Mouse (Mus musculus) MEL (cell line): Measurements from ENCODE around the gene Acmsd. TPM values are rescaled to one million over a fixed set of nuclear protein-coding genes. Genes with fewer than 3 reads are reported as not detected.

Source experiments
- DNase-seq: peaks from one replicate; pipeline ENCODE4 v3.0.0; 2011; ENCODE audit warnings: low read depth, low spot score
- H3K27ac ChIP-seq: 2 replicates; pipeline ENCODE4 v1.5.1; 2012; ENCODE audit warnings: low read depth, mild to moderate bottlenecking, control low read depth, low read length, moderate library complexity; ENCODE audit not compliant: control insufficient read depth
- H3K27me3 ChIP-seq, 2 experiments: fragments of 150-350 bp in 1 of 2; sonication (generic) in 1 of 2; 2 replicates each; pipeline ENCODE4 v1.6.1; 2012; ENCODE audit warnings: low read length in 2 of 2, mild to moderate bottlenecking in 2 of 2, improper control_type of control experiment in 1 of 2, moderate library complexity in 1 of 2; ENCODE audit not compliant: insufficient read depth in 2 of 2, control insufficient read depth in 1 of 2
- H3K36me3 ChIP-seq, 2 experiments: 2 replicates each; pipeline ENCODE4 v1.6.1; 2012 to 2014; ENCODE audit warnings: low read length in 2 of 2, improper control_type of control experiment in 1 of 2, inconsistent platforms in 1 of 2, mild to moderate bottlenecking in 1 of 2; ENCODE audit not compliant: insufficient read depth in 2 of 2, control insufficient read depth in 1 of 2
- H3K4me1 ChIP-seq, 2 experiments: fragments of 150-350 bp in 1 of 2; sonication (generic) in 1 of 2; 2 replicates each; pipeline ENCODE4 v1.6.1; 2012; ENCODE audit warnings: low read length in 2 of 2, improper control_type of control experiment in 1 of 2, mild to moderate bottlenecking in 1 of 2; ENCODE audit not compliant: insufficient read depth in 2 of 2, control insufficient read depth in 1 of 2
- H3K4me3 ChIP-seq, 2 experiments: fragments of 150-350 bp in 1 of 2; sonication (generic) in 1 of 2; 2 replicates each; pipeline ENCODE4 v1.5.1; 2012; ENCODE audit warnings: low read depth in 2 of 2, low read length in 2 of 2, mild to moderate bottlenecking in 2 of 2, moderate library complexity in 2 of 2, control low read depth in 1 of 2, improper control_type of control experiment in 1 of 2; ENCODE audit not compliant: control insufficient read depth in 1 of 2, insufficient read depth in 1 of 2
- H3K79me2 ChIP-seq: 2 replicates; pipeline ENCODE4 v1.6.1; 2012; ENCODE audit warnings: mild to moderate bottlenecking, low read length, moderate library complexity; ENCODE audit not compliant: control insufficient read depth, poor library complexity, insufficient read depth
- H3K9ac ChIP-seq: 2 replicates; pipeline ENCODE4 v1.6.1; 2012; ENCODE audit warnings: low read depth, mild to moderate bottlenecking, control low read depth, low read length, moderate library complexity; ENCODE audit not compliant: control insufficient read depth, poor library complexity, severe bottlenecking
- H3K9me3 ChIP-seq: fragments of 150-350 bp; sonication (generic); replicated peaks from 2 replicates; pipeline ENCODE4 v1.6.1; 2012; ENCODE audit warnings: mild to moderate bottlenecking, low read length, improper control_type of control experiment, moderate library complexity; ENCODE audit not compliant: insufficient read depth
- CHD1 ChIP-seq: IDR thresholded peaks from 2 replicates; pipeline ENCODE4 v1.6.1; 2012; ENCODE audit warnings: low read depth, mild to moderate bottlenecking, inconsistent platforms, low read length, improper control_type of control experiment
- CHD2 ChIP-seq: IDR thresholded peaks from 2 replicates; pipeline ENCODE4 v1.6.1; 2011; ENCODE audit warnings: low read length, improper control_type of control experiment
- CTCF ChIP-seq, 3 experiments: IDR thresholded peaks in 2 of 3; conservative IDR thresholded peaks in 1 of 3; 2 replicates each; pipeline ENCODE4 v1.5.1; 2011 to 2012; ENCODE audit warnings: low read length in 3 of 3, low read depth in 2 of 3, mild to moderate bottlenecking in 2 of 3, improper control_type of control experiment in 1 of 3, inconsistent platforms in 1 of 3, mixed read lengths in 1 of 3, moderate library complexity in 1 of 3; ENCODE audit not compliant: control insufficient read depth in 1 of 3, insufficient read depth in 1 of 3, poor library complexity in 1 of 3, severe bottlenecking in 1 of 3
- E2F4 ChIP-seq: IDR thresholded peaks from 2 replicates; pipeline ENCODE4 v1.6.1; 2011; ENCODE audit warnings: low read depth, low read length, improper control_type of control experiment, borderline replicate concordance
- ELF1 ChIP-seq: IDR thresholded peaks from 2 replicates; pipeline ENCODE4 v1.6.1; 2014; ENCODE audit warnings: low read depth, mild to moderate bottlenecking, inconsistent platforms, low read length, improper control_type of control experiment, moderate library complexity
- EP300 ChIP-seq, 2 experiments: IDR thresholded peaks; 2 replicates each; pipeline ENCODE4 v1.6.1; 2011; ENCODE audit warnings: improper control_type of control experiment in 2 of 2, low read length in 2 of 2, low read depth in 1 of 2, mild to moderate bottlenecking in 1 of 2
- GATA1 ChIP-seq: IDR thresholded peaks from 2 replicates; pipeline ENCODE4 v1.6.1; 2011; ENCODE audit warnings: low read depth, low read length, improper control_type of control experiment
- MAFK ChIP-seq: IDR thresholded peaks from 2 replicates; pipeline ENCODE4 v1.6.1; 2011; ENCODE audit warnings: low read depth, mild to moderate bottlenecking, low read length, improper control_type of control experiment, borderline replicate concordance
- MAX ChIP-seq: IDR thresholded peaks from 2 replicates; pipeline ENCODE4 v1.6.1; 2011; ENCODE audit warnings: low read length, improper control_type of control experiment
- MEF2A ChIP-seq: IDR thresholded peaks from 2 replicates; pipeline ENCODE4 v1.6.1; 2014; ENCODE audit warnings: low read depth, mild to moderate bottlenecking, inconsistent platforms, low read length, improper control_type of control experiment; ENCODE audit not compliant: poor library complexity, insufficient replicate concordance, severe bottlenecking; ENCODE audit errors: extremely low read depth
- MYC ChIP-seq: IDR thresholded peaks from 2 replicates; pipeline ENCODE4 v1.6.1; 2011; ENCODE audit warnings: low read depth, mild to moderate bottlenecking, low read length, improper control_type of control experiment, moderate library complexity
- NRF1 ChIP-seq: IDR thresholded peaks from 2 replicates; pipeline ENCODE4 v1.6.1; 2014; ENCODE audit warnings: low read depth, mild to moderate bottlenecking, inconsistent platforms, low read length, improper control_type of control experiment, moderate library complexity; ENCODE audit not compliant: poor library complexity, insufficient read depth, severe bottlenecking
- POLR2A ChIP-seq, 2 experiments: IDR thresholded peaks; 2 replicates each; pipeline ENCODE4 v1.6.1; 2011 to 2012; ENCODE audit warnings: low read length in 2 of 2, mild to moderate bottlenecking in 2 of 2, control low read depth in 1 of 2, improper control_type of control experiment in 1 of 2, low read depth in 1 of 2, moderate library complexity in 1 of 2; ENCODE audit not compliant: control insufficient read depth in 1 of 2, insufficient read depth in 1 of 2, poor library complexity in 1 of 2
- POLR2AphosphoS2 ChIP-seq: IDR thresholded peaks from 2 replicates; pipeline ENCODE4 v1.6.1; 2011; ENCODE audit warnings: low read length, improper control_type of control experiment
- POLR2AphosphoS5 ChIP-seq: IDR thresholded peaks from 2 replicates; pipeline ENCODE4 v1.6.1; 2012; ENCODE audit warnings: low read depth, borderline replicate concordance, mild to moderate bottlenecking, inconsistent platforms, low read length, moderate library complexity, mixed read lengths
- RAD21 ChIP-seq: IDR thresholded peaks from 2 replicates; pipeline ENCODE4 v1.6.1; 2011; ENCODE audit warnings: mild to moderate bottlenecking, low read depth, low read length, improper control_type of control experiment
- RCOR1 ChIP-seq: IDR thresholded peaks from 2 replicates; pipeline ENCODE4 v1.6.1; 2012; ENCODE audit warnings: low read depth, mild to moderate bottlenecking, inconsistent platforms, low read length, improper control_type of control experiment
- SIN3A ChIP-seq: IDR thresholded peaks from 2 replicates; pipeline ENCODE4 v1.6.1; 2012; ENCODE audit warnings: low read length, improper control_type of control experiment, inconsistent platforms
- SMC3 ChIP-seq: IDR thresholded peaks from 2 replicates; pipeline ENCODE4 v1.6.1; 2011; ENCODE audit warnings: low read depth, low read length, improper control_type of control experiment
- TAL1 ChIP-seq: IDR thresholded peaks from 2 replicates; pipeline ENCODE4 v1.6.1; 2012; ENCODE audit warnings: mild to moderate bottlenecking, inconsistent platforms, low read length, moderate library complexity, mixed read lengths
- TBP ChIP-seq: IDR thresholded peaks from 2 replicates; pipeline ENCODE4 v1.8.0; 2011; ENCODE audit warnings: low read depth, low read length, improper control_type of control experiment
- TCF12 ChIP-seq: IDR thresholded peaks from 2 replicates; pipeline ENCODE4 v1.6.1; 2014; ENCODE audit warnings: low read depth, mild to moderate bottlenecking, inconsistent platforms, low read length, improper control_type of control experiment, moderate library complexity
- UBTF ChIP-seq: IDR thresholded peaks from 2 replicates; pipeline ENCODE4 v1.6.1; 2012; ENCODE audit warnings: low read depth, mild to moderate bottlenecking, inconsistent platforms, low read length, improper control_type of control experiment, moderate library complexity, borderline replicate concordance; ENCODE audit not compliant: insufficient read depth
- USF1 ChIP-seq: IDR thresholded peaks from 2 replicates; pipeline ENCODE4 v1.6.1; 2014; ENCODE audit warnings: low read depth, mild to moderate bottlenecking, inconsistent platforms, low read length, improper control_type of control experiment, moderate library complexity
- USF2 ChIP-seq, 2 experiments: IDR thresholded peaks; 2 replicates each; pipeline ENCODE4 v1.6.1; 2011 to 2012; ENCODE audit warnings: improper control_type of control experiment in 2 of 2, low read length in 2 of 2, borderline replicate concordance in 1 of 2, inconsistent platforms in 1 of 2, low read depth in 1 of 2, mild to moderate bottlenecking in 1 of 2; ENCODE audit not compliant: insufficient read depth in 1 of 2
- ZC3H11A ChIP-seq: IDR thresholded peaks from 2 replicates; pipeline ENCODE4 v1.6.1; 2012; ENCODE audit warnings: low read depth, mild to moderate bottlenecking, inconsistent platforms, low read length, improper control_type of control experiment
- ZKSCAN1 ChIP-seq: IDR thresholded peaks from 2 replicates; pipeline ENCODE4 v1.6.1; 2012; ENCODE audit warnings: low read depth, mild to moderate bottlenecking, inconsistent platforms, low read length, improper control_type of control experiment, moderate library complexity
- ZNF384 ChIP-seq: IDR thresholded peaks from 2 replicates; pipeline ENCODE4 v1.6.1; 2012; ENCODE audit warnings: low read depth, mild to moderate bottlenecking, inconsistent platforms, low read length, improper control_type of control experiment
- polyA plus RNA-seq, 2 experiments: library from polyadenylated mRNA; stranded (reverse) in 1 of 2; unstranded in 1 of 2; fragments of >175 nt in 1 of 2; fragments of >200 nt in 1 of 2; gene quantifications; 2 replicates each; pipeline versions ENCODE4 v1.2.1 to v1.2.4; 2012; ENCODE audit warnings: low replicate concordance in 2 of 2, low read depth in 1 of 2; ENCODE audit not compliant: insufficient read length in 2 of 2, insufficient read depth in 1 of 2, missing spikeins in 1 of 2
- total RNA-seq: library from RNA; depleted of rRNA; stranded (reverse); fragments of 300-350 nt; gene quantifications from 2 replicates; pipeline ENCODE4 v1.2.3, GENCODE M21; 2012; rRNA removed

Gene Acmsd
- total RNA-seq = 3.9 and 4.4 TPM in 2 replicates
- 1 to 10 TPM in 1 of 2 experiments, not detected in 1; 4.3 TPM for polyA plus RNA-seq

DNA sequence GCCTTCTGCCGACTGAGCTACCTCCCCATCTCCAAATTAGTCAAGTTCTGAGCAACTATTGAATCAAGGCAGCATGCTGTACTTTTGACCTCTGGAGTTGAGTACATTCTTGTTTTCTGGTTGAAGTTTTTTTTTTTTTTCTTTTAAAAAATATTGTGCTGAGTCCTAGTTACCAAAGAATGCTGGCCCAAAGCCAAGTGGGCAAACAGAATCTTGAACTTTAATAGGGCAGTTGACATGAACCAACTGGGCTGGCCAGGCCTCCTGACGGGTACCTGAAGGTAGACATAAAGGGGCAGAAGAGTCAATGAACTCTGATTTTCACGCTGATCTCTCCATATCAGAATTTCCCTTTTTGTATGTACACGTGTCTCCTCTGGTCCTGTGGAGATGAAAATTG is at the start of gene Acmsd:
Gene Acmsd (plus strand): TSS at position 318 of the 400 bp plus-strand sequence.
- TF ChIP-seq SIN3A = no peak
- no peak for TF ChIP-seq TBP
- TF ChIP-seq CHD1 = no peak
- TF ChIP-seq E2F4 = no peak
- no peak for TF ChIP-seq USF1
- TF ChIP-seq GATA1 = no peak
- no peak for TF ChIP-seq RCOR1
- no peak for TF ChIP-seq USF2 (IDR thresholded peaks at IDR 0.05; ENCODE audit: borderline replicate concordance in 1 of 2, insufficient read depth in 1 of 2, low read depth in 1 of 2, low read length in 2 of 2)
- TF ChIP-seq ZKSCAN1 = no peak
- TF ChIP-seq ELF1 = no peak
- TF ChIP-seq POLR2AphosphoS5 = no peak
- no peak for TF ChIP-seq EP300 (IDR thresholded peaks at IDR 0.05; ENCODE audit: low read depth in 1 of 2, low read length in 2 of 2)
- TF ChIP-seq, all 39 proteins: peak for 0
- Histone ChIP-seq H3K9me3 (no peaks in the 10 kb centered on the region), H3K9ac (no peak within 1 kb of the TSS), H3K36me3 (no peaks in the 10 kb centered on the region), H3K79me2 (no peaks in the 10 kb centered on the region), H3K27me3 (no peaks in the 10 kb centered on the region), H3K4me1 (no peaks in the 10 kb centered on the region), H3K4me3 (no peak within 1 kb of the TSS), H3K27ac (no peak within 1 kb of the TSS)
- no peak for DNase-seq

DNA sequence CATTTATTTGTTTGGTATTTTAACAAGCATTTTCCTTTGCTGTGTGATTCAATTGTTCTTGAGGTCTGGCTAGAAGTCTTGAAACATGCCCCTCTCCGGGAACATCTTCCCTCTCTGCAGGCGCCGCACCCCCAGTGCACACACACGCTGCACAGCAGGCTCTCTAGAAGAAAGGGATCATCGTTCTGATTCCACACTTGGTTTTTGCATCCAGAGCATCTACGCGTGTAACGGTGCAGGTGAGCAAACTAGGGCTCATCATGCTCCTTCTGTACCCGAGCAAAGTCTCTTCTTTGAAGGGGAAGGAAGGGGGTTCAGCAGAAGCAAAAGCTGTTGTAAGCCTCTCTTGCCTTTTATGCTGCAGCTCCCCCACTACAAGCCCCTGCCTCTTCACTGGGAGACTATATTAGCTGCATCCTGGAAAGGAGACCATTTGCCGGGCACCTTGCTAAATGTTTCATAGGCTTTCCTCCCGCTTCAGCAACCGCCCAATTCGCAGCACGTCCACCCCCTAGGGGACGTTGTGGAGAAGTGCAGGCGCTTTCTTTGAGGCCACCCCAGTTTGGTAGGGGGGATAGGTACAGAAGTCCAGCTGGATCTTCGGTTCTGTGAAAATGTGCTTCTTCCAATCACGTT is 49.6 kb upstream of the Acmsd start, which contains the start of gene Tmem163:
Gene Tmem163 (minus strand): TSS at position 51 of the 636 bp plus-strand sequence.
- peak; percentile 37 for DNase-seq
- no peak within 1 kb of the TSS for H3K27ac ChIP-seq
- H3K9me3 ChIP-seq = no peaks in the 10 kb centered on the region
- H3K9ac ChIP-seq = no peak within 1 kb of the TSS
- TF ChIP-seq POLR2AphosphoS5 (no peak), MAX (no peak), SMC3 (peak; percentile 57), ZC3H11A (0 out of 2 replicates have a peak, but pooled peaks have one; percentile 8), TCF12 (no peak), USF2 (IDR thresholded peaks at IDR 0.05; ENCODE audit: borderline replicate concordance in 1 of 2, insufficient read depth in 1 of 2, low read depth in 1 of 2, low read length in 2 of 2) (no peak), TAL1 (no peak), MYC (no peak), SIN3A (no peak), E2F4 (no peak), CHD1 (no peak), RCOR1 (no peak), NRF1 (no peak), USF1 (no peak), POLR2A (IDR thresholded peaks at IDR 0.05; ENCODE audit: control insufficient read depth in 1 of 2, insufficient read depth in 1 of 2, low read depth in 1 of 2, low read length in 2 of 2, poor library complexity in 1 of 2) (no peak), MAFK (no peak), RAD21 (peak; percentile 52), CHD2 (no peak), TBP (no peak), GATA1 (no peak), POLR2AphosphoS2 (no peak), MEF2A (no peak), ZNF384 (no peak), UBTF (no peak), CTCF (IDR thresholded peaks at IDR 0.05 in 2 of 3, conservative IDR thresholded peaks at IDR 0.05 in 1 of 3; ENCODE audit: control insufficient read depth in 1 of 3, insufficient read depth in 1 of 3, low read depth in 2 of 3, low read length in 3 of 3, poor library complexity in 1 of 3, severe bottlenecking in 1 of 3) (peak; percentile 63 to 70 (median 63))
- peaks cover 0 to 2% of the 10 kb centered on the region in 2 experiments; a peak in 1 of 4 replicates for H3K27me3 ChIP-seq
- no peaks in the 10 kb centered on the region for H3K4me1 ChIP-seq
- no peak within 1 kb of the TSS for H3K4me3 ChIP-seq
- no peaks in the 10 kb centered on the region for H3K36me3 ChIP-seq
- H3K79me2 ChIP-seq = no peaks in the 10 kb centered on the region
